Mouse (Mus musculus): Measurements from ENCODE around the gene Arsa. TPM values are rescaled to one million over a fixed set of nuclear protein-coding genes. Genes with fewer than 3 reads are reported as not detected.

The Arsa gene
- polyA plus RNA-seq, 1 experiment from 2014 or later, result 29.5 TPM

- WGBS, result 72% methylated on average over 7 of the region's 7 CpGs
- H3K4me1 ChIP-seq (ENCODE audit: control insufficient read depth, insufficient read depth, low read length), result no peaks in the 10 kb centered on the region
- no peak overlapping the region for H3K4me2 ChIP-seq (ENCODE audit: low read depth, low read length)
- H3K4me3 ChIP-seq (ENCODE audit: low read length), result no peak overlapping the region
- no peaks in the 10 kb centered on the region for H3K9me3 ChIP-seq (ENCODE audit: control insufficient read depth, low read length)
- no peaks in the 10 kb centered on the region for H3K36me3 ChIP-seq (ENCODE audit: control insufficient read depth, insufficient read depth, low read length)
- H3K27ac ChIP-seq (ENCODE audit: low read length), result no peak overlapping the region
- no peak for ATAC-seq
- 0 out of 2 replicates have a peak, but pooled peaks cover under 1% of the 10 kb centered on the region for H3K27me3 ChIP-seq (replicated peaks; ENCODE audit: control insufficient read depth, insufficient read depth, low read length)
- no peak overlapping the region for H3K9ac ChIP-seq (ENCODE audit: low read depth, low read length)
Observed at GRCm38 (mm10) chr15:89462176-89462575, 15.0 kb downstream of the Arsa start.

- no peaks in the 10 kb centered on the region for H3K36me3 ChIP-seq (ENCODE audit: control insufficient read depth, insufficient read depth, low read length)
- H3K9me3 ChIP-seq (ENCODE audit: control insufficient read depth, low read length), result no peaks in the 10 kb centered on the region
- WGBS, result 79% methylated on average over 15 of the region's 15 CpGs
- peaks cover 7% of the 10 kb centered on the region; the same call in 1 of the 2 replicates for H3K27me3 ChIP-seq (replicated peaks; ENCODE audit: control insufficient read depth, insufficient read depth, low read length)
- no peaks in the 10 kb centered on the region for H3K4me1 ChIP-seq (ENCODE audit: control insufficient read depth, insufficient read depth, low read length)
- ATAC-seq, result no peak
- no peak overlapping the region for H3K4me2 ChIP-seq (ENCODE audit: low read depth, low read length)
- no peak overlapping the region for H3K27ac ChIP-seq (ENCODE audit: low read length)
- no peak overlapping the region for H3K4me3 ChIP-seq (ENCODE audit: low read length)
- no peak overlapping the region for H3K9ac ChIP-seq (ENCODE audit: low read depth, low read length)
Observed at GRCm38 (mm10) chr15:89461321-89461720, 15.9 kb downstream of the Arsa start.

GRCm38 (mm10) chr15:89460298-89460697 lies 16.9 kb downstream of the Arsa start:
- H3K27ac ChIP-seq (ENCODE audit: low read length), result no peak overlapping the region
- no peak overlapping the region for H3K9ac ChIP-seq (ENCODE audit: low read depth, low read length)
- H3K27me3 ChIP-seq (replicated peaks; ENCODE audit: control insufficient read depth, insufficient read depth, low read length), result peaks cover 8% of the 10 kb centered on the region; the same call in 1 of the 2 replicates
- no peak for ATAC-seq
- WGBS, result 64% methylated on average over 10 of the region's 10 CpGs
- H3K36me3 ChIP-seq (ENCODE audit: control insufficient read depth, insufficient read depth, low read length), result no peaks in the 10 kb centered on the region
- no peak overlapping the region for H3K4me2 ChIP-seq (ENCODE audit: low read depth, low read length)
- H3K9me3 ChIP-seq (ENCODE audit: control insufficient read depth, low read length), result no peaks in the 10 kb centered on the region
- H3K4me1 ChIP-seq (ENCODE audit: control insufficient read depth, insufficient read depth, low read length), result no peaks in the 10 kb centered on the region
- H3K4me3 ChIP-seq (ENCODE audit: low read length), result no peak overlapping the region

GRCm38 (mm10) chr15:89459821-89460220 lies 17.4 kb downstream of the Arsa start:
- Histone ChIP-seq H3K4me3 (ENCODE audit: low read length) (no peak overlapping the region), H3K27me3 (replicated peaks; ENCODE audit: control insufficient read depth, insufficient read depth, low read length) (peaks cover 10% of the 10 kb centered on the region; the same call in 1 of the 2 replicates), H3K9ac (ENCODE audit: low read depth, low read length) (no peak overlapping the region), H3K4me2 (ENCODE audit: low read depth, low read length) (no peak overlapping the region), H3K27ac (ENCODE audit: low read length) (no peak overlapping the region), H3K9me3 (ENCODE audit: control insufficient read depth, low read length) (no peaks in the 10 kb centered on the region), H3K36me3 (ENCODE audit: control insufficient read depth, insufficient read depth, low read length) (no peaks in the 10 kb centered on the region), H3K4me1 (ENCODE audit: control insufficient read depth, insufficient read depth, low read length) (no peaks in the 10 kb centered on the region)
- WGBS, result 81% methylated on average over 7 of the region's 7 CpGs
- ATAC-seq, result no peak

- Histone ChIP-seq H3K9ac (ENCODE audit: low read depth, low read length) (no peak overlapping the region), H3K9me3 (ENCODE audit: control insufficient read depth, low read length) (no peaks in the 10 kb centered on the region), H3K4me2 (ENCODE audit: low read depth, low read length) (no peak overlapping the region), H3K4me1 (ENCODE audit: control insufficient read depth, insufficient read depth, low read length) (peaks cover 6% of the 10 kb centered on the region), H3K4me3 (ENCODE audit: low read length) (no peak overlapping the region), H3K27ac (ENCODE audit: low read length) (no peak overlapping the region), H3K27me3 (replicated peaks; ENCODE audit: control insufficient read depth, insufficient read depth, low read length) (peaks cover 16% of the 10 kb centered on the region), H3K36me3 (ENCODE audit: control insufficient read depth, insufficient read depth, low read length) (no peaks in the 10 kb centered on the region)
- no peak for ATAC-seq
- WGBS, result 91% methylated on average over 15 of the region's 15 CpGs
Observed at GRCm38 (mm10) chr15:89458942-89459341, 18.3 kb downstream of the Arsa start.

- WGBS, result 64% methylated on average over 6 of the region's 6 CpGs
- Histone ChIP-seq H3K27ac (ENCODE audit: low read length) (no peak overlapping the region), H3K27me3 (replicated peaks; ENCODE audit: control insufficient read depth, insufficient read depth, low read length) (peaks cover 25% of the 10 kb centered on the region), H3K9ac (ENCODE audit: low read depth, low read length) (no peak overlapping the region), H3K4me1 (ENCODE audit: control insufficient read depth, insufficient read depth, low read length) (peaks cover 11% of the 10 kb centered on the region), H3K36me3 (ENCODE audit: control insufficient read depth, insufficient read depth, low read length) (no peaks in the 10 kb centered on the region), H3K9me3 (ENCODE audit: control insufficient read depth, low read length) (no peaks in the 10 kb centered on the region), H3K4me3 (ENCODE audit: low read length) (no peak overlapping the region), H3K4me2 (ENCODE audit: low read depth, low read length) (no peak overlapping the region)
- ATAC-seq, result no peak
Observed at GRCm38 (mm10) chr15:89455642-89456041, 21.6 kb downstream of the Arsa start.

- 24% methylated on average over 5 of the region's 6 CpGs for WGBS
- Histone ChIP-seq H3K36me3 (ENCODE audit: control insufficient read depth, insufficient read depth, low read length) (no peaks in the 10 kb centered on the region), H3K27ac (ENCODE audit: low read length) (no peak overlapping the region), H3K9ac (ENCODE audit: low read depth, low read length) (no peak overlapping the region), H3K4me2 (ENCODE audit: low read depth, low read length) (peak overlapping the region; percentile 84; the same call in 1 of the 2 replicates), H3K27me3 (replicated peaks; ENCODE audit: control insufficient read depth, insufficient read depth, low read length) (peaks cover 25% of the 10 kb centered on the region), H3K4me3 (ENCODE audit: low read length) (peak overlapping the region; percentile 52; the same call in 1 of the 2 replicates), H3K9me3 (ENCODE audit: control insufficient read depth, low read length) (no peaks in the 10 kb centered on the region), H3K4me1 (ENCODE audit: control insufficient read depth, insufficient read depth, low read length) (peaks cover 11% of the 10 kb centered on the region)
- ATAC-seq, result no peak
Observed at GRCm38 (mm10) chr15:89454857-89455256, 22.4 kb downstream of the Arsa start.

GRCm38 (mm10) chr15:89453865-89454478 lies 23.3 kb downstream of the Arsa start, which contains the start of gene Mapk8ip2:
Mapk8ip2 (plus strand) TSS chr15:89453913.
- H3K4me1 ChIP-seq (ENCODE audit: control insufficient read depth, insufficient read depth, low read length), result peaks cover 11% of the 10 kb centered on the region
- peak within 1 kb of the TSS; percentile 84 for H3K4me2 ChIP-seq (ENCODE audit: low read depth, low read length)
- under 1% methylated on average over 53 of the region's 53 CpGs for WGBS
- H3K36me3 ChIP-seq (ENCODE audit: control insufficient read depth, insufficient read depth, low read length), result no peaks in the 10 kb centered on the region
- H3K27me3 ChIP-seq (replicated peaks; ENCODE audit: control insufficient read depth, insufficient read depth, low read length), result peaks cover 25% of the 10 kb centered on the region
- no peaks in the 10 kb centered on the region for H3K9me3 ChIP-seq (ENCODE audit: control insufficient read depth, low read length)
- no peak within 1 kb of the TSS for H3K27ac ChIP-seq (ENCODE audit: low read length)
- peak; percentile 63 for ATAC-seq
- H3K4me3 ChIP-seq (ENCODE audit: low read length), result peak within 1 kb of the TSS; percentile 52
- H3K9ac ChIP-seq (ENCODE audit: low read depth, low read length), result 0 out of 2 replicates have a peak within 1 kb of the TSS, but pooled peaks have one; percentile 14

GRCm38 (mm10) chr15:89452906-89453864 lies 24.0 kb downstream of the Arsa start:
- H3K27me3 ChIP-seq (replicated peaks; ENCODE audit: control insufficient read depth, insufficient read depth, low read length), result peaks cover 25% of the 10 kb centered on the region
- no peaks in the 10 kb centered on the region for H3K36me3 ChIP-seq (ENCODE audit: control insufficient read depth, insufficient read depth, low read length)
- peak; percentile 79 for ATAC-seq
- H3K9me3 ChIP-seq (ENCODE audit: control insufficient read depth, low read length), result no peaks in the 10 kb centered on the region
- H3K4me2 ChIP-seq (ENCODE audit: low read depth, low read length), result peak overlapping the region; percentile 84
- 5% methylated on average over 23 of the region's 24 CpGs for WGBS
- H3K27ac ChIP-seq (ENCODE audit: low read length), result no peak overlapping the region
- peak overlapping the region; percentile 52 for H3K4me3 ChIP-seq (ENCODE audit: low read length)
- peaks cover 11% of the 10 kb centered on the region for H3K4me1 ChIP-seq (ENCODE audit: control insufficient read depth, insufficient read depth, low read length)
- no peak overlapping the region for H3K9ac ChIP-seq (ENCODE audit: low read depth, low read length)
